Mouse (Mus musculus) spleen, postnatal 10 days (tissue): ENCODE results near the gene Dhrs4.

Experiments used
- DNase-seq, 2 experiments: peaks; one replicate each; pipeline ENCODE4 v3.0.0; 2021 to 2022; ENCODE audit warnings: low spot score in 2 of 2

The Dhrs4 gene

GRCm38 (mm10) chr14:55484430-55485085 lies 6.0 kb downstream of the Dhrs4 start:
- DNase-seq = no peak

DNA sequence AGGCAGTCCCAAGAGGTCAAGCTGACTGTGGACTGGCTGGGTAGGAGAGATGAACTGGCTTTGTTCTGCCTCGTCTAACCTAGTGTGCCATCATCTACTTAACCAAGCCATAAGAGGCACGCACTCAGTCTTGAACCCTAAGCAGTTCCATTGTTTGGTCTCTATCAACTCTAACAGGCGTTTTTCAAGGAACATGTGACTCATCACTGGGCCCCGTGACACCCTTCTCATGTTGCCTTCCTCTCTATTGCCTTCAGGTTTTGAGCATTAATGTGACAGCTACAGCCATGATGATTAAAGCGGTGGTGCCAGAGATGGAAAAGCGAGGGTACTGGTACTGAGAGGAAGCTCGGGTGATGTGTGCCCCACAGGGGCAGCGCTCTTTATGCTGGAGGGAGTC lies 8.3 kb downstream of the Dhrs4 start:
- no peak for DNase-seq

DNA sequence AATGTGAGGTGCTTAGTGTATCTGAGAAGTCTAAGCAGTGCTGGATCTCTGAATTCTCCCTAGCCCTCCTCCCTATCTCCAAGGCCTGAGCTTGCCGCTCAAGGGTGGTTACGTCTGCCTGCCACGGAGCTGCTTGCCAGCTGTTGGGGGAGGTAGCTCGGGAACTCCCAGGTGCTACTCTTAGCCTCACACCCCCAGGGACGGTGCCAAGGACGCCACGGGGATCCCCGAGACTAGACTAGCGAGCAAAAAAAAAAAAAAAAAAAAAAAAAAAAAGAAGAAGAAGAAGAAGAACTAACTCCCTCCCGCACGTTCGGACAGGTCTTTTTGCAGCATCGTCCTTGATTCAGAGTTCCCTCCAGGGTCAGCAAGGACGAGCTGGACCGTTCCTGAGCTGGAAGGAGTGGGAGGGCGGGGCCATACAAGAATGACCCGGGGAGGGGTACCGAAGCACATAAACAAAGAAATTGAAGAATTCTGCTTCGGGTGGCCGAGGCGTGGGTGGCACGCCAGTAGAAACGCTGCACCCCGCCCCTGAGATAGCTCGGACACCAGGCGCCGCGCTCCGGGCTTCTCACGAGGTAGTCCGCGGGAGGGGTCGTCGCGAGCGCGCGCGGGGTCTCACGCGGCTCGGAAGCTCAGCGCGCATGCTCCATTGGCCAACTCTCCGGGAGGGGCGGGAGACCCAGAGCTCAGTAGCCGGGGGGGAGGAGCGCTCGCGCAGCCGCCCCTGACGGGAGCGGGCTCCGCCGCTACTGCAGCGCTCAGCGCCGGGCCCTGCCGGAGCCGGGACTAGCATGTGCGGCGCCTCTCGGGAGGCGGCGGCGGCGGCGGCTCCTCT lies 12.0 kb downstream of the Dhrs4 start, which contains the start of gene Carmil3:
Gene Carmil3 (plus strand): TSS at position 291 of the 841 bp plus-strand sequence.
- peak; percentile 38 to 56 for DNase-seq

- peak; percentile 61 to 78 for DNase-seq
These were observed 12.8 kb downstream of the Dhrs4 start for GRCm38 (mm10) chr14:55491291-55491833.

DNA sequence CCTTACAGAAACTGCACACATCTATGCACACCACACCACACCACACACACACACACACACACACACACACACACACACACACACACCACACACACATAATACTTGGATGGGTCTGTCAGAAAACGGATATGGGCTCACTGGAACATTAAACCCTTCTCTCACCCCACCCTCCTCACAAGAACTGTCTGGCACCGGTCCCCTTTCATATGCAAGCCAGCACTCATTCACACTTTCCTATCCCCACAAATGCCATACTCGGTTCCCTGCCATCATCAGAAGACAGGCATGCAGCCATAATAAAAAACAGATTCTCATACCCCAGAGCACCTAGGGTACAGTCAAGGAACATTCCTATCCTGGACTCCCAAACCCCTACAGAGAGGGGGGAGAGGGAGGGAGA lies 13.5 kb downstream of the Dhrs4 start:
- no peak for DNase-seq

- no peak for DNase-seq
These were observed 17.1 kb downstream of the Dhrs4 start for GRCm38 (mm10) chr14:55495509-55496240.

GRCm38 (mm10) chr14:55496761-55497448 lies 18.3 kb downstream of the Dhrs4 start:
- DNase-seq = no peak

- peak; percentile 89 to 92 for DNase-seq
These were observed 18.9 kb downstream of the Dhrs4 start for GRCm38 (mm10) chr14:55497449-55497821.

GRCm38 (mm10) chr14:55505612-55506011 lies 27.1 kb downstream of the Dhrs4 start:
- no peak for DNase-seq

DNA sequence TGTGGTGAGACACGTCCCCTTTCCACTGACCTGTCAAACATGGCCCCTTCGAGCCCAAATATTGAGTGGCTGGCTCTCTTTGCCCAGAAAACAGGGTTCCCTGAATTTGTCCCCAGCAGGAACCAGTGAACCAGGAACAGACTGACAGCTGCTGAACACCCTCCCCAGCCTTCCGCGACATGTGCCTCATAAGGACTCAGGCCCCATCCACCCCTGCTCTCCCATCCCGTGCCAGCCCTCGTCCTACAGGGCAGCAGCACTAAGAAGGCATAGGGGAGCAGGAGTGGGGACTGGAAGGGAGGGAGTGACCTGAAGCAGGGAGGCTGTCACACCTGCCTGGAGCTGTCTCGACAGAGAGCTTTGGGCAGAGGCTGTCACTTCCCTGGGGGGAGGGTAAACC lies 29.2 kb downstream of the Dhrs4 start:
- no peak for DNase-seq

- no peak for DNase-seq
These were observed 31.0 kb downstream of the Dhrs4 start for GRCm38 (mm10) chr14:55509540-55509939.

DNA sequence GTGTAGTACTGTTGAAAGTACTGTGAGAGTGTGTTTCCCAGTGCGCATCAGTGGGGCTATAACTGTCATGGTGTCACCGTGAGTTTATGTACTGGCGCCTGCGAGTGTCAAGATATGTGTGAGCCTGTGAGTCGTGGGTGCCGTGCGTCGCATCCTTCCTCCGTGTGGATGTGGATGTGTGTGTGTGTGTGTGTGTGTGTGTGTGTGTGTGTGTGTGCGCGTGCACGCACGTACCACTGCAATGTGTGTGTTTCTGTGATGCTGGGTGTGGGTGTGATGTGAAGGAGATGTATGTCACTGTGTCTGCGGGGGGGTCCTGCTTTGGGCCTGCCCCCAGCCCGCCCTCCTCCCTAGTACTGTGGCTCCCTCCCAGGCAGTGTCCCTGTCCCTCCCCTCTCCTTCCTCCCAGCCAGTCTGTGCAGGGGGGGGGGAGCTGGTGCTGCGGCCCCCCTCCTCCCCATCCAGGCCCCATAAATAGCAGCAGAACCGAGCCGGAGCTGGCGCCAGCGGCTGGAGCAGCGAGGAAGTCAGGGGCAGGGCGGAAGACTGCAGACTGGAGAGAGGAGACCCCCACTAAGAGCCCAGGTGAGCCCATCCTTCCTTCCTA lies 31.7 kb downstream of the Dhrs4 start, which contains the start of gene Cpne6:
Gene Cpne6 (plus strand): TSS at position 321 of the 607 bp plus-strand sequence.
- no peak for DNase-seq

DNA sequence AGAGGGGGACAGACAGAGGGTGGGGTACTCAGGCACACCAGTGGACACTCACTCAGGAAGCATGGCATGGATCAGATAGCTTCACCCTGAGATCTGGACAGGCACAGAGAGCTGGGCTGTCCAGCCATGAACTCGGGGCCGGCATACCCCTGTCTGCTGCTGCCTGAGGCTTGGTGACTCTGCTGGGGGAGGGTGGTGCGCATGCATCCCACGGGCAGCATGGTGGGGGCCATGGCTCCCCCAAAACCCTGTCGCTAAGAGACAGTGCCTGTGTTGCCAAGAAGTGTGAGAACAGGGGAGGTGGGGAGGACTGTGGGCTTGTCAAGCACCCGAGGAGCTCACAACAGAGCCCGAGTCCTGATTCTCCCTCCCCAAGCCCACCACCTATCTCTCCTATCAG lies 32.5 kb downstream of the Dhrs4 start:
- no peak for DNase-seq

GRCm38 (mm10) chr14:55513927-55514326 lies 35.4 kb downstream of the Dhrs4 start:
- DNase-seq = no peak

GRCm38 (mm10) chr14:55515846-55516245 lies 37.3 kb downstream of the Dhrs4 start:
- DNase-seq = no peak

DNA sequence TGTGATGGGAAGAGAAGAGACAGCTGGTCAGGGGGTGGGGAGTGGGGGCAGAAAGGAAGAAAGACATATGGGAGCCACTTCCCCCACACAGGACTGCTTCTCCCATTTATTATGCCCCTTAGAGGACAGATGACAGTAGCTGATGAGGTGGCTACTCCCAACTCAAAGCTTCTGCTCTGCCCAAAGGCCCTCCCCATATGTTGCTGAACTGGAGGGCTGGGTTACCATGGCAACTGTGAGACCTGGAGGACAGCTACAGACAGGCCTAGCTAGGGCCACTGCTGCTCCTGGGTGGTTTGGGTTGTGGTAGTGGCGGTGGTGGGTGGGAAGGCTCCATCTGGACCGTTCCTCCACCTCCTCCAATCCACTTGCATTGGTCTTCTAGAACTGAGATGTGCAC lies 40.3 kb downstream of the Dhrs4 start:
- no peak for DNase-seq

- DNase-seq = no peak
These were observed 41.0 kb downstream of the Dhrs4 start for GRCm38 (mm10) chr14:55519604-55520003.

DNA sequence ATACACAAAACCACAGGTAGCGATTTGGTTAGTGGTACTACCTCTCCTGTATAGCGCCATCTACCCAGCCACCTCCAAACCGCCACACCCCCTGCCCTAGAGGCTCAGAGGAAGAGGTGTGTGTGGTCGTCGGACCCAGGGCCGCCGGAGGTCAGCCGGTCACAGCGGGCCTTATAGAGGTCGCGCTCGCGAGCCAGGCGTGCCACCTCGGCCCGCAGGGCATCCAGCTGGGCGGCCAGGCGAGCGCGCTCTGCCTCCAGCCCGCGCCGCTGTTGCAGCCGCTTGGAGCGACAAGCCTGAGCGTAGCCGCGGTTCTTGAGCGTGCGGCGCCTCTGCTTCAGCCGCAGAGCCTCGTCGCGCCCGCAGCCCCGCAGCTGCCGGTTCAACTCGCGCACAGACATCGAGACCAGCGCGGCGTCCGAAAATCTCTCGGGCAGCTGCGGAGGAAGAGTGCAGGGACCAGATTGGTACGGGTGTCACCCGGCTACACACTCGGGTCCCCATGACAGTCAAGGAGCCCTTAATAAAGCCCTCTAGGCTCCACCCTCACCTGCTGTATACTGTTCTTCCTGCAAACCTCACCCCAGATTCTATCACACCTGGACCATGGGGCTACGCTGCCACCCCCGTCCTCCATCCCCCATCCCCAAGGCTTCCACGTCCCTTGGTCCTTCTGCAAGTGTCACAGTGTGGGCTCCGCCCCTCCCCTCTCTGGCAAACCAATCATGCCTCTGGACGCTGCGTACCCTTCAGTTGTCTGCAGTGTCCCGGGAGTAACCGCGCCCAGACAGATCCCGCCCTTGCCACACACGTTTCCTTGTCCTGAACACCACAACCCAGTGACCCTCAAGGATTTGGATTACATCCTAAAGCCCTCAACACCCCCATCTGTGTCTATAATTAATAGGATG lies 42.1 kb downstream of the Dhrs4 start:
- DNase-seq = no peak

DNA sequence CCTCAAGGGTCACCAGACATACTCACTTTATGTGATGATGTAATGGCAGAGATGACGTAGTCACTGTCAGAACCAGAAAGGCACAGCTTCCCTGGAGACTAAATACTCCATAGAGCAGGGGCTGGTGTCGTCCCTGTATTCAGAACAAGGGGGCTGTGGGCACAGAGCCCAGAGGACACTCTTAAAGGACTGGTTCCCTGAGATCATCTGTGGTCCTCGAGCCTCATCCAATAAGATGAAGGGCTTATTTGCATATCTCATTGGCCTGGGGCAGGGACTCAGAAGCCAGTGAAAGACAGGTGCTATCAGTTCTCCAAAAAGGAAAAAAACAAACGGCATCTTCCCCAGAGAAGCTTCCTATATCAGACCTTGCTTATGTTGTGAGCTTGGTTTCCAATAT lies 45.5 kb downstream of the Dhrs4 start:
- no peak for DNase-seq

- no peak for DNase-seq
These were observed 46.2 kb downstream of the Dhrs4 start, which contains the start of gene Nrl for GRCm38 (mm10) chr14:55524785-55525184. TSS of gene Nrl (minus strand) at chr14:55524981.
